23 mouse cellular contexts compared by ENCODE assay signal in the genomic region with DNA sequence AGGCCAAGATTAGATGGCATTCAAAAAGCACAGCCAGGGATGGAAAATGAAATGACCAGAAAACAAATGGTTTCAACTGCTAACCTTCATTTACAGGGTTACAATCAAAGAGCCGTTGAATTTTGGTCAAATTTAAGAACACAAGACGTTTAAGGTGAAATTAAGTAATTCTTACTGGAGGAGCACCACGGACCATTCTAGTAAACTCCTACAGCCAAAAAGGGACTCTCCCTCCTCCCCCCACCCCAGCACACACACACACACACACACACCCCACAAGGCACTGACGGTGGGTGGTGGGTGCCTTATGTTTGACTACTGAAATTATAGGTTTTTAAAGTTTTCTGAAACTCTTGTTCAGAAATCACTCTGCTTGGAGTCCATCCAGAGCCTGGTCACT. TPM values are rescaled to one million over a fixed set of nuclear protein-coding genes. Genes with fewer than 3 reads are reported as not detected.
DNase-seq lines count a peak whose midpoint lies in the region; ATAC-seq and TF ChIP-seq lines count a peak whose summit lies in the region.
"Had no signal": no experiment of that assay in that cellular context is flagged by ENCODE, and none has a peak within 500 bp of the region (broad histone marks: within the 10 kb centered on the region; RNA-seq: fewer than 3 reads in every experiment).

No protein-coding gene starts in this region.

- no peak overlapping the region for H3K27ac ChIP-seq in forebrain, embryonic 11.5 days (ENCODE audit: low read depth, low read length)
- no peak overlapping the region for H3K27ac ChIP-seq in forebrain, embryonic 16.5 days (ENCODE audit: low read length)
- peak overlapping the region; percentile 84 for H3K27ac ChIP-seq in midbrain, embryonic 10.5 days (replicated peaks)
- 0 out of 2 replicates have a peak overlapping the region, but pooled peaks have one; percentile 83 for H3K27ac ChIP-seq in midbrain, embryonic 13.5 days
- H3K27ac ChIP-seq in midbrain, postnatal 0 days (ENCODE audit: low read depth, low read length): peak overlapping the region; percentile 51; the same call in 1 of the 2 replicates
- H3K27ac ChIP-seq: embryonic facial prominence, embryonic 12.5 days; heart, embryonic 15.5 days; hindbrain, embryonic 10.5 days had no signal

- H3K9me3 ChIP-seq in forebrain, embryonic 11.5 days (ENCODE audit: control insufficient read depth, low read length): no peaks in the 10 kb centered on the region
- no peaks in the 10 kb centered on the region for H3K9me3 ChIP-seq in forebrain, embryonic 16.5 days (ENCODE audit: control insufficient read depth, low read length)
- H3K9me3 ChIP-seq in midbrain, embryonic 10.5 days (replicated peaks): no peaks in the 10 kb centered on the region
- no peaks in the 10 kb centered on the region for H3K9me3 ChIP-seq in midbrain, embryonic 13.5 days
- H3K9me3 ChIP-seq in midbrain, postnatal 0 days (ENCODE audit: low read length): no peaks in the 10 kb centered on the region
- H3K9me3 ChIP-seq: embryonic facial prominence, embryonic 12.5 days; heart, embryonic 15.5 days; hindbrain, embryonic 10.5 days had no signal

- intact Hi-C loops in heart, postnatal 25 days (cut with DNase I): no loop called here

- ATAC-seq in forebrain, embryonic 11.5 days (replicated peaks; ENCODE audit: low FRiP score): no peak
- no peak for ATAC-seq in forebrain, embryonic 16.5 days
- ATAC-seq in midbrain, embryonic 13.5 days: no peak
- ATAC-seq in midbrain, postnatal 0 days (ENCODE audit: low FRiP score): no peak
- ATAC-seq: forebrain, embryonic 14.5 days; hindbrain, embryonic 16.5 days; inflammation-experienced regulatory T-cells, adult 6 months had no signal

- WGBS in forebrain, embryonic 11.5 days: 40% methylated on average over 4 of the region's 4 CpGs
- 64% methylated on average over 4 of the region's 4 CpGs for WGBS in forebrain, embryonic 16.5 days
- 40% methylated on average over 4 of the region's 4 CpGs for WGBS in midbrain, embryonic 10.5 days
- 32% methylated on average over 4 of the region's 4 CpGs for WGBS in midbrain, embryonic 13.5 days
- WGBS in midbrain, postnatal 0 days: 49% methylated on average over 4 of the region's 4 CpGs

- peaks cover 70% of the 10 kb centered on the region for H3K27me3 ChIP-seq in forebrain, embryonic 11.5 days (ENCODE audit: control insufficient read depth, insufficient read depth, low read length)
- peaks cover 84% of the 10 kb centered on the region for H3K27me3 ChIP-seq in forebrain, embryonic 16.5 days (replicated peaks; ENCODE audit: control insufficient read depth, insufficient read depth, low read length)
- peaks cover 100% of the 10 kb centered on the region for H3K27me3 ChIP-seq in midbrain, embryonic 10.5 days (ENCODE audit: low read depth, poor library complexity, severe bottlenecking)
- peaks cover 74% of the 10 kb centered on the region for H3K27me3 ChIP-seq in midbrain, embryonic 13.5 days
- peaks cover 38% of the 10 kb centered on the region for H3K27me3 ChIP-seq in midbrain, postnatal 0 days (ENCODE audit: insufficient read depth, low read length)
- H3K27me3 ChIP-seq: CH12.LX had no signal

- peak overlapping the region; percentile 18; the same call in 1 of the 2 replicates for H3K4me2 ChIP-seq in forebrain, embryonic 11.5 days (ENCODE audit: low read depth, low read length, severe bottlenecking)
- no peak overlapping the region for H3K4me2 ChIP-seq in forebrain, embryonic 16.5 days (ENCODE audit: low read length)
- peak overlapping the region; percentile 74 for H3K4me2 ChIP-seq in midbrain, embryonic 13.5 days (replicated peaks)
- peak overlapping the region; percentile 40 for H3K4me2 ChIP-seq in midbrain, postnatal 0 days (ENCODE audit: low read depth, low read length, poor library complexity, severe bottlenecking)
- H3K4me2 ChIP-seq: embryonic facial prominence, embryonic 12.5 days; heart, embryonic 11.5 days; heart, embryonic 15.5 days had no signal

- no peak overlapping the region for H3K4me3 ChIP-seq in forebrain, embryonic 11.5 days (ENCODE audit: low read depth, low read length)
- no peak overlapping the region for H3K4me3 ChIP-seq in forebrain, embryonic 16.5 days (replicated peaks; ENCODE audit: low read length)
- H3K4me3 ChIP-seq in midbrain, embryonic 10.5 days: peak overlapping the region; percentile 97
- peak overlapping the region; percentile 30 for H3K4me3 ChIP-seq in midbrain, embryonic 13.5 days (replicated peaks)
- H3K4me3 ChIP-seq in midbrain, postnatal 0 days (ENCODE audit: low read depth, low read length): no peak overlapping the region
- H3K4me3 ChIP-seq: embryonic facial prominence, embryonic 12.5 days; heart, embryonic 15.5 days; hindbrain, embryonic 10.5 days had no signal

- TF ChIP-seq CTCF in midbrain, postnatal 0 days (IDR thresholded peaks at IDR 0.05): no peak

- H3K36me3 ChIP-seq in forebrain, embryonic 11.5 days (ENCODE audit: control insufficient read depth, insufficient read depth, low read length): no peaks in the 10 kb centered on the region
- H3K36me3 ChIP-seq in forebrain, embryonic 16.5 days (ENCODE audit: control insufficient read depth, insufficient read depth): no peaks in the 10 kb centered on the region
- peaks cover 63% of the 10 kb centered on the region for H3K36me3 ChIP-seq in midbrain, embryonic 10.5 days
- H3K36me3 ChIP-seq in midbrain, embryonic 13.5 days: no peaks in the 10 kb centered on the region; the same call in 1 of the 2 replicates
- H3K36me3 ChIP-seq in midbrain, postnatal 0 days (ENCODE audit: insufficient read depth, low read length): no peaks in the 10 kb centered on the region
- H3K36me3 ChIP-seq: embryonic facial prominence, embryonic 12.5 days; heart, embryonic 15.5 days; hindbrain, embryonic 10.5 days had no signal

- DNase-seq in forebrain, embryonic 11.5 days (ENCODE audit: low spot score): no peak
- no peak for DNase-seq in midbrain, embryonic 10.5 days (ENCODE audit: low spot score)
- DNase-seq in midbrain, postnatal 0 days (ENCODE audit: low spot score): no peak
- DNase-seq in kidney, adult 18-20 months: no peak
- DNase-seq in heart, postnatal 25 days (ENCODE audit: low spot score): no peak
- DNase-seq: adrenal gland, adult 8-10 months; adrenal gland, postnatal 36 days; cerebellum, adult 2 months; cerebellum, postnatal 10 days; gastrocnemius, postnatal 10 days; heart, adult 18-20 months; heart, postnatal 14 days had no signal

- no peak overlapping the region for H3K9ac ChIP-seq in forebrain, embryonic 11.5 days (ENCODE audit: low read length)
- H3K9ac ChIP-seq in forebrain, embryonic 16.5 days (replicated peaks; ENCODE audit: low read depth, low read length): no peak overlapping the region
- peak overlapping the region; percentile 63; the same call in 1 of the 2 replicates for H3K9ac ChIP-seq in midbrain, embryonic 13.5 days (replicated peaks)
- no peak overlapping the region for H3K9ac ChIP-seq in midbrain, postnatal 0 days (replicated peaks; ENCODE audit: low read length, poor library complexity, severe bottlenecking)
- H3K9ac ChIP-seq: embryonic facial prominence, embryonic 12.5 days; heart, embryonic 15.5 days had no signal

- H3K4me1 ChIP-seq in forebrain, embryonic 11.5 days (replicated peaks; ENCODE audit: control insufficient read depth, insufficient read depth, low read length): peaks cover 19% of the 10 kb centered on the region; the same call in 1 of the 2 replicates
- H3K4me1 ChIP-seq in forebrain, embryonic 16.5 days (replicated peaks; ENCODE audit: control insufficient read depth, insufficient read depth, low read length): no peaks in the 10 kb centered on the region
- H3K4me1 ChIP-seq in midbrain, embryonic 10.5 days: peaks cover 98% of the 10 kb centered on the region
- peaks cover 88% of the 10 kb centered on the region for H3K4me1 ChIP-seq in midbrain, embryonic 13.5 days (replicated peaks)
- peaks cover under 1% of the 10 kb centered on the region; the same call in 1 of the 2 replicates for H3K4me1 ChIP-seq in midbrain, postnatal 0 days (ENCODE audit: insufficient read depth, low read length)

RNA-seq across cellular contexts. Expression of a gene that starts 16.9 kb away (rescaled TPM):
- 73.3 and 78.7 TPM in 2 replicates for polyA plus RNA-seq in forebrain, embryonic 11.5 days (2014; fragmentation: Nextera tagmentation; extraction: Ambion mirVana)
- polyA plus RNA-seq in forebrain, embryonic 16.5 days (2015; fragmentation: Nextera tagmentation; extraction: Ambion mirVana): 9.3 and 9.9 TPM in 2 replicates
- 149 and 169 TPM in 2 replicates for polyA plus RNA-seq in midbrain, embryonic 10.5 days (2016; fragmentation: Nextera tagmentation; extraction: Ambion mirVana)
- polyA plus RNA-seq in midbrain, embryonic 13.5 days (2015; fragmentation: Nextera tagmentation; extraction: Ambion mirVana): 133 and 155 TPM in 2 replicates
- total RNA-seq in midbrain, postnatal 0 days (2014; rRNA removed): 90.3 and 93.2 TPM in 2 replicates
- polyA plus RNA-seq in midbrain, postnatal 0 days (2015; fragmentation: Nextera tagmentation; extraction: Ambion mirVana): 61.2 and 62.0 TPM in 2 replicates
- total RNA-seq in heart, postnatal 25 days (2021): not detected
- total RNA-seq: adrenal gland, adult 8-10 months; adrenal gland, postnatal 36 days; CH12.LX; gastrocnemius, postnatal 10 days; gastrocnemius, postnatal 4 days; heart, adult 18-20 months; heart, postnatal 14 days had no signal
- polyA plus RNA-seq: heart, embryonic 15.5 days; inflammation-experienced regulatory T-cells, adult 6 months had no signal

Comparison
In these comparisons a context has a peak if more than half of its experiments do, and no peak if none do; other contexts are left out.
1. H3K4me3 ChIP-seq: peak in midbrain, embryonic 10.5 days (single experiment) and midbrain, embryonic 13.5 days (single experiment); none in forebrain, embryonic 11.5 days (single experiment), forebrain, embryonic 16.5 days (single experiment) and midbrain, postnatal 0 days (single experiment).
2. H3K27ac ChIP-seq: peak in midbrain, embryonic 10.5 days (single experiment), midbrain, embryonic 13.5 days (single experiment) and midbrain, postnatal 0 days (single experiment); none in forebrain, embryonic 11.5 days (single experiment) and forebrain, embryonic 16.5 days (single experiment).